Mouse (Mus musculus): ENCODE results near the gene Zbtb22. TPM values are rescaled to one million over a fixed set of nuclear protein-coding genes. Genes with fewer than 3 reads are reported as not detected.
"Not testable (repeated sequence)": the region's sequence is repeated elsewhere in the genome, so short reads cannot be mapped to it uniquely, and the experiment has no call there.

The Zbtb22 gene
- polyA plus RNA-seq, 1 experiment from 2014 or later, result 11.2 TPM

DNA sequence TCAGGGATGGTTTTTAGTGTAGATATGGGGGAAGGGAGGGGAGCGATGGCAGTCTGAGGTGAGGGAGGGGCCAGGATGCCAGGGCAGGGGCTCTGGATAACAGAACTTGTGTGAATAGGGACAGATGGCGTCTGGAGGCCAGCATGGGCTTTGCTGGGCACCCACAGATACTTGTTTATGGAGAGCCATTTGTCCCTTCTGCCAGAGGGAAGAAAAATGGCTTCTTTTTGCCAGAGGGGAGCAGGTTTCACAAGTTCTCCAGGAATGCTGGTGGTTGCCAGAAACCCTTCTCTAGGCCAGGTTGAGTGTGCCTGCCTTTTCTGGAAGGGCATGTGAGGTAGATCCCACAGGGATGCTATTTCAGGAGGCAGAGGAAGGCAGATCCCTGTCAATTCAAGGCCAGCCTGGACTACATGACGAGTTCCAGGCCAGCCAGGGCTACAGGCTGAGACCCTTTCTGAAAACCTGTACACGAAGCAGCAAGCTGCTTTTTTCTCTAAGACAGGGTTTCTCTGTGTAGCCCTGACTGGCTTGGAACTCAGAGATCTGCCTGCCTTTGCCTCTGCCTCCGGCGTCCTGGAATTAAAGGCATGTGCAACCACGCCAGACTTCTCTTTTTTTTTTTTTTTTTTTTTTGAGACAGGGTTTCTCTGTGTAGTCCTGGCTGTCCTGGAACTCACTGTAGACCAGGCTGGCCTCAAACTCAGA, 15.3 kb upstream of the Zbtb22 start:
- Histone ChIP-seq H3K4me3 (ENCODE audit: low read depth, low read length) (no peak overlapping the region), H3K9ac (ENCODE audit: low read length) (no peak overlapping the region), H3K27ac (ENCODE audit: low read depth, low read length) (no peak overlapping the region), H3K4me2 (ENCODE audit: low read depth) (no peak overlapping the region), H3K36me3 (ENCODE audit: control insufficient read depth, insufficient read depth, low read length) (no peaks in the 10 kb centered on the region), H3K4me1 (ENCODE audit: control insufficient read depth, insufficient read depth, low read length) (no peaks in the 10 kb centered on the region), H3K9me3 (ENCODE audit: control insufficient read depth, low read length) (no peaks in the 10 kb centered on the region), H3K27me3 (ENCODE audit: control insufficient read depth, insufficient read depth, low read length) (no peaks in the 10 kb centered on the region)
- no peak for ATAC-seq (ENCODE audit: insufficient read depth, low FRiP score, low TSS enrichment)
- no peak for DNase-seq (ENCODE audit: low spot score)
- WGBS, result 80% methylated on average over 7 of the region's 7 CpGs

DNA sequence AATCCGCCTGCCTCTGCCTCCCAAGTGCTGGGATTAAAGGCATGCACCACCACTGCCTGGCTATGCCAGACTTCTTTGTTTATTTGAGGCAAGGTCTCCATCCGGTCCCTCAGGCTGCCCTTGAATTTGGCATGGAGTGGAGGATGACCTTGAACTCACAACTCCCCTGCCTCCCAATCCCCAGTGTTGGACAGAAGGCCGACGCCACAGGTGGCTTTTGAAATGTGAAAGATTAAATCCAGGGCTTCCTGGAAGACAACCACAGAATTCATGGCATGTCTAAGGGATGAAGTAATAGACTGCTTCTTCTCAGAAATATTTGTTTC, 14.8 kb upstream of the Zbtb22 start:
- DNase-seq (ENCODE audit: low spot score), result no peak
- no peaks in the 10 kb centered on the region for H3K4me1 ChIP-seq (ENCODE audit: control insufficient read depth, insufficient read depth, low read length)
- no peak overlapping the region for H3K9ac ChIP-seq (ENCODE audit: low read length)
- no peak overlapping the region for H3K4me3 ChIP-seq (ENCODE audit: low read depth, low read length)
- no peaks in the 10 kb centered on the region for H3K9me3 ChIP-seq (ENCODE audit: control insufficient read depth, low read length)
- ATAC-seq (ENCODE audit: insufficient read depth, low FRiP score, low TSS enrichment), result no peak
- no peaks in the 10 kb centered on the region for H3K27me3 ChIP-seq (ENCODE audit: control insufficient read depth, insufficient read depth, low read length)
- H3K4me2 ChIP-seq (ENCODE audit: low read depth), result no peak overlapping the region
- WGBS, result 88% methylated on average over 4 of the region's 4 CpGs
- no peaks in the 10 kb centered on the region for H3K36me3 ChIP-seq (ENCODE audit: control insufficient read depth, insufficient read depth, low read length)
- H3K27ac ChIP-seq (ENCODE audit: low read depth, low read length), result no peak overlapping the region

DNA sequence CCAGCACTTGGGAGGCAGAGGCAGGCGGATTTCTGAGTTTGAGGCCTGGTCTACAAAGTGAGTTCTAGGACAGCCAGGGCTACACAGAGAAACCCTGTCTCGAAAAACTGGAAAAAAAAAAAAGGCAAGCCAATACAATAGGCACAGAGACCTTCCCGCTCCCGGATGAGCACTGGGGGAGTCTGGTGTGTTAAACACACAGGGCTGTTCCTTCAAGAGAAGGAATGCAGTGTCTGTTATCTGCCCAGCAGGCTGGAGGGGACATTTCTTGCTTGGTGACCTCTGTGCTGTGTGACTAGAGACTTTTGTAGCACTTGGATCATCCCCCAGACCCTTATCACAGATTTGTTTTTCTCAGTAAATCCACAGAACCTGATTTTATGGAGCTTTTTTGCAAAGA, 14.1 kb upstream of the Zbtb22 start:
- no peak for DNase-seq (ENCODE audit: low spot score)
- Histone ChIP-seq H3K27ac (ENCODE audit: low read depth, low read length) (no peak overlapping the region), H3K4me1 (ENCODE audit: control insufficient read depth, insufficient read depth, low read length) (no peaks in the 10 kb centered on the region), H3K4me2 (ENCODE audit: low read depth) (no peak overlapping the region), H3K9me3 (ENCODE audit: control insufficient read depth, low read length) (no peaks in the 10 kb centered on the region), H3K27me3 (ENCODE audit: control insufficient read depth, insufficient read depth, low read length) (no peaks in the 10 kb centered on the region), H3K36me3 (ENCODE audit: control insufficient read depth, insufficient read depth, low read length) (no peaks in the 10 kb centered on the region), H3K9ac (ENCODE audit: low read length) (no peak overlapping the region), H3K4me3 (ENCODE audit: low read depth, low read length) (no peak overlapping the region)
- 68% methylated on average over 4 of the region's 4 CpGs for WGBS
- ATAC-seq (ENCODE audit: insufficient read depth, low FRiP score, low TSS enrichment), result no peak

DNA sequence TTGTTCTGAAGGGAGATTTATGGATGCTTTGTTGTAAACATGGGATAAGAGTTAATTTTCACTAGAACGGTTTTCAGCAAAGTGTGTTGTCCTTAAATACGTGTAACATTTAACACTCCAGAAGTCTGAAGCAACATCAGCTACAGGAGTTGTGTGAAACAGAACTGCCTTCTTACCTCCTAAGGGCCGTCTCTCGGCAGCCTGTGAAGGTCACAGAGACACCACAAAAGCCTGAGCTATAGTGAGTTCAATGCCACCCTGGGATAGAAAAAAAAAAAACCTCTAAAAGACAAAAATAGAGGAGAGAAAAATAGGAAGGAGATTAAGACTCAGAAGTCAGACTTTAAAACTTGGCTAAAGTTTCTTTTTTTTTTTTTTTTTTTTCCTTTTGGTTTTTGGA, 13.6 kb upstream of the Zbtb22 start:
- Histone ChIP-seq H3K36me3 (ENCODE audit: control insufficient read depth, insufficient read depth, low read length) (no peaks in the 10 kb centered on the region), H3K4me2 (ENCODE audit: low read depth) (no peak overlapping the region), H3K4me3 (ENCODE audit: low read depth, low read length) (no peak overlapping the region), H3K9ac (ENCODE audit: low read length) (no peak overlapping the region), H3K27me3 (ENCODE audit: control insufficient read depth, insufficient read depth, low read length) (no peaks in the 10 kb centered on the region), H3K4me1 (ENCODE audit: control insufficient read depth, insufficient read depth, low read length) (no peaks in the 10 kb centered on the region), H3K27ac (ENCODE audit: low read depth, low read length) (no peak overlapping the region), H3K9me3 (ENCODE audit: control insufficient read depth, low read length) (no peaks in the 10 kb centered on the region)
- DNase-seq (ENCODE audit: low spot score) (no peak), ATAC-seq (ENCODE audit: insufficient read depth, low FRiP score, low TSS enrichment) (no peak)
- 50% methylated on average over 4 of the region's 4 CpGs for WGBS

GRCm38 (mm10) chr17:33902491-33902890, 13.2 kb upstream of the Zbtb22 start:
- Histone ChIP-seq H3K9ac (ENCODE audit: low read length) (no peak overlapping the region), H3K27ac (ENCODE audit: low read depth, low read length) (no peak overlapping the region), H3K36me3 (ENCODE audit: control insufficient read depth, insufficient read depth, low read length) (no peaks in the 10 kb centered on the region), H3K9me3 (ENCODE audit: control insufficient read depth, low read length) (no peaks in the 10 kb centered on the region), H3K4me2 (ENCODE audit: low read depth) (no peak overlapping the region), H3K4me3 (ENCODE audit: low read depth, low read length) (no peak overlapping the region), H3K4me1 (ENCODE audit: control insufficient read depth, insufficient read depth, low read length) (no peaks in the 10 kb centered on the region), H3K27me3 (ENCODE audit: control insufficient read depth, insufficient read depth, low read length) (no peaks in the 10 kb centered on the region)
- DNase-seq (ENCODE audit: low spot score) (no peak), ATAC-seq (ENCODE audit: insufficient read depth, low FRiP score, low TSS enrichment) (no peak)
- 85% methylated on average over 7 of the region's 7 CpGs for WGBS

DNA sequence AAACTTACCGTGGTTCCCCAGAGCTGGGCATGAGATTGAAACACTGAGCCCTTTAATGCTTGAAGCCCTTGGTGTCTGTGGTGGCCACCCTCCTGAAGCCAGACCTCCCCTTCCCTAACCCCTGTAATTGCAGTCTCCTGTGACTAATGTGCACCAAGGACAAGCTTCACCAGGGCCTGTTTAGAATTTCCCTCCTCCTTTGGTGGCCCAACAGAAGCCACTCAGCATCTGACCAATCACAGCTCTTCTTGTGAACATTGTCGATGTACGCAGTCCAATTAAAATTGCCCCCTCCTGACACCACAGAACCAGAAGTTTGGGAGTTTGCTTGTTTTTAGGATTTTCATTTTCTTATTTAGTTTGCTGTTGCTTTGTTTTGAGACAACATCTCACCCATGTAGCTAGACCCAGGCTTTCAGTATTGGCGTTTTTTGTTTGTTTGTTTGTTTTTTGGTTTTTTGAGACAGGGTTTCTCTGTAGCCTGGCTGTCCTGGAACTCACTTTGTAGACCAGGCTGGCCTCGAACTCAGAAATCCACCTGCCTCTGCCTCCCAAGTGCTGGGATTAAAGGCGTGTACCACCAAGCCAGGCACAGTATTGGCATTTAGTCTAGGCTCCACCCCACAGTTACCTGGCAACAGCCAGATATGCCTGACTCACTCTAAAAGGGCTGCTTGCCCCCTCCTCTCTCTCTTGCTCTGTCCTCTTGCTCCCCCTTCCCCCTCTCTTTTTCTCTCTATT, 11.6 kb upstream of the Zbtb22 start:
- H3K4me1 ChIP-seq (ENCODE audit: control insufficient read depth, insufficient read depth, low read length); ATAC-seq (ENCODE audit: insufficient read depth, low FRiP score, low TSS enrichment); H3K9me3 ChIP-seq (ENCODE audit: control insufficient read depth, low read length); H3K27ac ChIP-seq (ENCODE audit: low read depth, low read length); H3K4me3 ChIP-seq (ENCODE audit: low read depth, low read length); H3K4me2 ChIP-seq (ENCODE audit: low read depth); DNase-seq (ENCODE audit: low spot score); H3K9ac ChIP-seq (ENCODE audit: low read length); H3K27me3 ChIP-seq (ENCODE audit: control insufficient read depth, insufficient read depth, low read length); H3K36me3 ChIP-seq (ENCODE audit: control insufficient read depth, insufficient read depth, low read length): not testable (repeated sequence)
- WGBS, result 70% methylated on average over 6 of the region's 6 CpGs

GRCm38 (mm10) chr17:33904835-33905234, 10.9 kb upstream of the Zbtb22 start, which contains the start of gene Platr17:
Gene Platr17 (plus strand): TSS chr17:33905135.
- not testable (repeated sequence) for H3K27me3 ChIP-seq (ENCODE audit: control insufficient read depth, insufficient read depth, low read length); H3K36me3 ChIP-seq (ENCODE audit: control insufficient read depth, insufficient read depth, low read length); H3K27ac ChIP-seq (ENCODE audit: low read depth, low read length); H3K4me2 ChIP-seq (ENCODE audit: low read depth); ATAC-seq (ENCODE audit: insufficient read depth, low FRiP score, low TSS enrichment); H3K9me3 ChIP-seq (ENCODE audit: control insufficient read depth, low read length); DNase-seq (ENCODE audit: low spot score); H3K9ac ChIP-seq (ENCODE audit: low read length); H3K4me1 ChIP-seq (ENCODE audit: control insufficient read depth, insufficient read depth, low read length); H3K4me3 ChIP-seq (ENCODE audit: low read depth, low read length)
- WGBS, result 32% methylated on average over 2 of the region's 4 CpGs

DNA sequence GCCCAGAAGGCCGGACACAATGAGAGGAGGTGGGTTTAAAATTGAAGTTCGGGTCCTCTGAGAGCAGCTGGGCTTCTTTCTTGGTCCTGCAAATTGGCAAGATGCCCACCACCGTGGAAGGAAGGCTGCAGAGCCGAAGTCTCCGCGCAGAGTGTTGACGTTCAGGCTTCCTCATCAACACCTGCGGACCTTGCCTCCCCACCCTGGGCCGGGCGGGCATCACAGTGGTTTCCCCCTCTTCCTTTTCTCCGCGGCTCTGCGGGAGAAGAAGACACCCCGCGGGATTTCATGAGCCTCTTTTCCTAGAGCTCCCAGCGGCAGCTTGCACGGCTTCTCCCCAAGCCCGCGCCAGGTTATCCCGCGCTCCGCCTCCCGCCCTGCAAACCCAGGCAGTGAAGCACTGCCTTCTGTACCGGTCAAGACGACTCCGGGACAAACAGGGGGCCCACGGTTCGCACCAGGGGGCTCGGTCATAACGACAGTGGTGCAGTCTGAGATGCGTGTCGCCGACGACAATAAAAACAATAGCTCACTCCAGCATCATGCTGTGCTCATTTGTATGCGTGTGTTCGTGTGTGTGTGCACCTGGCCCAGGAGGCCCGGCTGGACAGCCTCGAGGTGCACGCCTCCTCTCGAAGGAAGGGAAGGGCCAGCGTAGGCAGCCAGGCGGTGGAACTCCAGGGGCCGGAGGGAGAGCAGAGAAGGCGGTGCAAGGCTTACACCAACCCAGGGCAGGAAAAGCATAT, 7.2 kb upstream of the Zbtb22 start:
- H3K4me3 ChIP-seq (ENCODE audit: low read depth, low read length), result peak overlapping the region; percentile 85
- H3K4me2 ChIP-seq (ENCODE audit: low read depth), result peak overlapping the region; percentile 68
- no peaks in the 10 kb centered on the region for H3K27me3 ChIP-seq (ENCODE audit: control insufficient read depth, insufficient read depth, low read length)
- peak overlapping the region; percentile 52 for H3K9ac ChIP-seq (ENCODE audit: low read length)
- no peaks in the 10 kb centered on the region for H3K9me3 ChIP-seq (ENCODE audit: control insufficient read depth, low read length)
- ATAC-seq (ENCODE audit: insufficient read depth, low FRiP score, low TSS enrichment) (peak; percentile 48; the same call in 1 of the 2 replicates), DNase-seq (ENCODE audit: low spot score) (peak; percentile 24)
- peaks cover 16% of the 10 kb centered on the region for H3K36me3 ChIP-seq (ENCODE audit: control insufficient read depth, insufficient read depth, low read length)
- peak overlapping the region; percentile 85 for H3K27ac ChIP-seq (ENCODE audit: low read depth, low read length)
- peaks cover 15% of the 10 kb centered on the region for H3K4me1 ChIP-seq (ENCODE audit: control insufficient read depth, insufficient read depth, low read length)
- under 1% methylated on average over 43 of the region's 44 CpGs for WGBS

All from neural tube, embryonic 11.5 days (tissue).